Mouse (Mus musculus) hindbrain, embryonic 15.5 days (tissue): ENCODE measurements around the gene Fgfbp1. TPM values are rescaled to one million over a fixed set of nuclear protein-coding genes. Genes with fewer than 3 reads are reported as not detected.

Source experiments
- polyA plus RNA-seq: library from polyadenylated mRNA; unstranded; fragments of >200 nt; fragmentation: Nextera tagmentation; extraction: Ambion mirVana; gene quantifications from 2 replicates; pipeline ENCODE4 v1.2.1, GENCODE M21; 2015

Gene Fgfbp1
- polyA plus RNA-seq, 1 experiment from 2014 or later = 8.5 TPM

Other genes starting within 250 kb of the Fgfbp1 start
- 0.05 and 0.13 TPM in 2 replicates for gene Bst1, start 162.9 kb downstream of the Fgfbp1 start, polyA plus RNA-seq
- 74.1 and 74.4 TPM in 2 replicates for gene Fbxl5, start 160.1 kb downstream of the Fgfbp1 start, polyA plus RNA-seq
- gene Cd38, start 113.2 kb downstream of the Fgfbp1 start, polyA plus RNA-seq = 2.8 and 2.9 TPM in 2 replicates
- not detected in 2 replicates for gene Gm7879, start 68.6 kb downstream of the Fgfbp1 start, polyA plus RNA-seq
- gene Prom1, start 120.3 kb upstream of the Fgfbp1 start, polyA plus RNA-seq = 36.8 and 37.5 TPM in 2 replicates
- gene Tapt1, start 244.8 kb upstream of the Fgfbp1 start, polyA plus RNA-seq = 31.5 and 31.6 TPM in 2 replicates